Mouse (Mus musculus): Measurements from ENCODE around the gene Maats1.
"Not testable (repeated sequence)": the region's sequence is repeated elsewhere in the genome, so short reads cannot be mapped to it uniquely, and the experiment has no call there.

Maats1 gene

GRCm38 (mm10) chr16:38346529-38347325, 4.8 kb upstream of the Maats1 start, which contains the start of the genes Cox17 and Gm21987:
Gene Cox17 (plus strand): TSS chr16:38346991.
Gene Gm21987 (plus strand): TSS chr16:38347040.
- peak; percentile 100 for DNase-seq

- peak; percentile 79 for DNase-seq
Measured at GRCm38 (mm10) chr16:38344941-38345725, 3.2 kb upstream of the Maats1 start.

DNA sequence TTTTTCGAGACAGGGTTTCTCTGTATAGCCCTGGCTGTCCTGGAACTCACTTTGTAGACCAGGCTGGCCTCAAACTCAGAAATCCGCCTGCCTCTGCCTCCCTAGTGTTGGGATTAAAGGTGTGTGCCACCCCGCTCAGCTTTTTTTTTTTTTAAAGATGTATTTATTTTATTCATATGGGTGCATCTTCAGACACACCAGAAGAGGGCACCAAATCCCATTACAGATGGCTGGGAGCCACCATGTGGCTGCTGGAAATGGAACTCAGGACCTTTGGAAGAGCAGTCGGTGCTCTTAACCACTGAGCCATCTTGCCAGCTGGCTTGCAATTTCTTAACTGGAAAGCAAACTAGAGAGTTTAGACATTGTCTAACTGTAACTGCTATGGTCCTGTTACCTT, 3.9 kb downstream of the Maats1 start:
- DNase-seq, result not testable (repeated sequence)

DNA sequence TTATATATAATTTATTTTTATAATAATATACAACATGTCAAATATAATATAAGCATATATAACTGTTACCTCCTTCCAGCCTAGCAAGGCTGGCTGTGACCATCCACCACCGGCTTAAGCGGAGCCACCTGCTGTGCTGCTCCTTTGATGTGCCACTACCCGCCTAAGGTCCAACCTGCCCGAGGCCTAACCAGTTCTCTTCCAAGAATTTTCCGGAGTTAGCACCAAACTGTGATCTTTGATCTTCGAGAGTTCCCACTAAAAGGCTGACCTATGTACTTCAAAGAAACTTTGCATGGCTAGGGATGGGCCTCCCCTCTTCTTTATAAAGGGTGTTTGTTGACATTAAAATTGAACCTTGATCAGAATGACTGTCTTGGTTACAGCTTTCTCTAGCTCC, 7.5 kb downstream of the Maats1 start:
- DNase-seq, result no peak

- DNase-seq, result no peak
Measured at GRCm38 (mm10) chr16:38329340-38329739, 12.6 kb downstream of the Maats1 start.

DNA sequence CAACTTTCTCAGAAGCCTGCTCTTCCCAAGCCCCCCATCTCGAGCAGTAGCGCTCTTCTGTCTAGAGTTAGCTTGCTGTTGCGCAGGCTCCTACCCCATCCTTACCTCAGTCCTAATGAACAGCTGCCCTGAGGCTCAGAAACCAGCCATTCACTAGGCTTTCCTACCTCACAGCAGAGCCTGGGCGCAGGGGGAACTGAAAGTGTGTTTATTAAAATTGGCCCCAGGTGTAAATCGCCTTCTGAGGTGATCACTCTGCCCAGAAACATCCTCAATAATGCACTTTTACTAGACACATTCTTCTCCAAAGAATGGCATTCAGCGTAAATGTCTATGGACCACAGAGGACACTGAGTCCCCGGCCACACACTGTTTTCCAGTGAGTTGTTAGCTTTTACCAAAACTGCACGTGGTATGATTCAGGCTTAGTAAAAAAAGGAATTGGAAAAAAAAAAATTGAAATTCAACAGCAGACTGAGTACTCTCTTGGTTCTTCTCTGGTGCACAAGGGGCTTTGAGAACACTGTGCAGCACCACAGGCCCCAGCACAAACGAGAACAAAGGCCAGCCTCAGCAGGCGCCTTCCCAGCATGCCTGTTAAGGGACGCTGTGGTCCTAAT, 15.1 kb downstream of the Maats1 start:
- no peak for DNase-seq

DNA sequence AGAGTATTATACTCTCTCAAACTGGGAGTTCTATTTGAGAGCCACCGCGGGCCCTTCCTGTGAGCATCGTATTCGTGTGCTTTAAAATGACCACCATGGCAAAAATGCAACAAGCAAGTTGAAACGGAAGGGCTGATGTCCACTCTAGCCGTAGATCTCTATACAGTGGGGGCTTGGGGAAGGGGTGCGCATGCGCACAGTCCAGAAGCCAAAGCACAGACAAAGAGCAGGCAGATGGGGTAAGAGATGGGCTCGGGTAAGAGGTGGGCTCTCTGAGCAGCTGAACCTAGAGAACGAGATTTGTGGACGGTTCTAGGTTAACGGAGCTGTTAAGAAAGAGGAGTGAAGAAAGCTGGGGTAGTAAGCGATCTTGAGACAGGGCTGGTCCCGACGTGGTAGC, 17.6 kb downstream of the Maats1 start:
- DNase-seq, result no peak

- DNase-seq, result no peak
Measured at GRCm38 (mm10) chr16:38321452-38321935, 20.4 kb downstream of the Maats1 start.

- no peak for DNase-seq
Measured at GRCm38 (mm10) chr16:38319087-38319486, 22.9 kb downstream of the Maats1 start.

- DNase-seq, result no peak
Measured at GRCm38 (mm10) chr16:38318492-38318891, 23.5 kb downstream of the Maats1 start.

DNA sequence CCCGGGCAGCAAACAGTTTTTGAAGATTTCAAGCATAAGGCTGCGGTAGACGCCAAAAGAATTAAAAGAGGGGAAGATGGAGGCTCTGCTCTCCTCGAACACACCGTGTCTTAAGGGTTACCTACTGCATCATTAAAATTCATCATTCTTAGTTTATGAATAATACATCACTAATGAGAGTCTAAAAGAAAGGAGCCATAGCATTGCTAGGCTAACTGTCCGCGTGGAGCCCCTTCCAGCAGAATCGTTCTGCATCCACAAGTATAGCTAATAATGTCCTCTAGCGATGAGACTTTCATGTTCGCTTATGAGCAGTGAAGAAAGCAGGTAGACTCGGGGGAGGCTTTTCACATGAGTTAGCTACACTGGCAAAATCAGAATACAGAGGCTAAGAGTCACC, 33.7 kb downstream of the Maats1 start:
- DNase-seq, result no peak

DNA sequence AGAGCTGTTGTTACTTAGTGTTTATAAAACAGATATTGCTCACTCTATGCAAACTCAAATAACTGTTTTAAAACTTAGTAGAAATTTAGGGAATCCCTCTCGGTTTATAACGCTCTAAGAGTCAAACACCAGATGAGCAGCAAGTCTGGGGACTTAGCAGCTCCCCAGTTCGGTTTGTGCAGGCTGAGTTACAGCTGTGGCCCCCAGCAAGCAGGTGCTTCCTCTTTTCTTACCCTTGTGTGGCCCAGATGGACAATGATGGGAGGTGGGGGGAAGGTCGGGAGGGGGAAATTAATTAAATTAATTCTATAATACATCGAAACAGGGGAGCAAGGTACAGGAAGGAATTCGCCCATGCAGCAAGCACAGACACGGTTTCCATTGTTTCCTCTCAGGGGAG, 34.3 kb downstream of the Maats1 start:
- DNase-seq, result no peak

- DNase-seq, result no peak
Measured at GRCm38 (mm10) chr16:38307221-38307605, 34.7 kb downstream of the Maats1 start.

- DNase-seq, result no peak
Measured at GRCm38 (mm10) chr16:38306571-38307220, 35.2 kb downstream of the Maats1 start.

DNA sequence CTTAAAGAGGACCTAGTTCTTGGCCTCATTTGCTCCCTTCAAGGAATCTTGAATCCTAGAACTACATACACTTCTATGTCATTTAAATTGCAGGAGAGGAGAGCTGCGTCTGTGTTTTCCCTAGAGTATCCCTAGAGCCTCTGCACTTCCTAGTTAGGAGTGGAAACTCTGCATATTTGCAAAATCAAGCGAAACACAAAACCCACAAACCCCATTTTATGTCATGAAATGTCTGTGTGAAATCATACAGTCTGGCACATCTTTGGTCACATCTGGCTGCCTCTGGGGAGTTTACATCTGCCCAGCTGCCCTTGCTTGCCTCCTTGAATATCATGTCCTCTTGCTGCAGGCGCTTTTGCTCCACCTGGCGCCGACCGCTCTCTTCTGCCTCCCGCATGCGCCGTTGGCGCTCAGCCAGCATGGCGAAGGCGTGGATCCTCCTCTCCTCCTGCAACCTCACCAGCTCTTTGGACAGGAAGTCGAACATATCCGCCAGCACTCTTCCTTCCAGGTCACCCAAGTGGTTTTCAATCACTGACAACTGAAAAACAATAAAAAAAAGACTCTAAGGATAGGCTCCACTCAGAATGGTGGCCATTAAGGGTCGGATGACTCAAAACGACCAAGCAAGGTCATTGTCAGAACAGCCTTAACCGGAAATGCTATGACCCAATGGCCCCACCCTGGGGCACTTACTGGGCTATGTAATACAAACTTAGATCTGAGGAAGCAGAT, 37.3 kb downstream of the Maats1 start:
- peak; percentile 86 for DNase-seq

- DNase-seq, result no peak
Measured at GRCm38 (mm10) chr16:38302367-38302766, 39.6 kb downstream of the Maats1 start.

GRCm38 (mm10) chr16:38298410-38298809, 43.5 kb downstream of the Maats1 start:
- no peak for DNase-seq

- no peak for DNase-seq
Measured at GRCm38 (mm10) chr16:38295349-38295930, 46.5 kb downstream of the Maats1 start.

- DNase-seq, result no peak
Measured at GRCm38 (mm10) chr16:38294685-38295348, 47.1 kb downstream of the Maats1 start, which contains the start of gene Nr1i2. Gene Nr1i2 (minus strand): TSS chr16:38294824.

GRCm38 (mm10) chr16:38290151-38290550, 51.8 kb downstream of the Maats1 start:
- peak; percentile 21 for DNase-seq

GRCm38 (mm10) chr16:38288851-38289250, 53.1 kb downstream of the Maats1 start:
- DNase-seq, result no peak
